ENCODE assay signal across 7 mouse cellular contexts in genomic region chr14:45656831-45657640, GRCm38 (mm10). TPM values are rescaled to one million over a fixed set of nuclear protein-coding genes. Genes with fewer than 3 reads are reported as not detected.
DNase-seq lines count a peak whose midpoint lies in the region; ATAC-seq and TF ChIP-seq lines count a peak whose summit lies in the region.

No protein-coding gene starts in this region.

- no peaks in the 10 kb centered on the region for H3K27me3 ChIP-seq in intestine, embryonic 14.5 days (replicated peaks; ENCODE audit: control insufficient read depth, insufficient read depth, low read length)
- no peaks in the 10 kb centered on the region for H3K27me3 ChIP-seq in midbrain, embryonic 11.5 days (ENCODE audit: control insufficient read depth, insufficient read depth, low read length)
- H3K27me3 ChIP-seq in small intestine, adult 2 months (ENCODE audit: control insufficient read depth, insufficient read depth, low read length), result no peaks in the 10 kb centered on the region

- TF ChIP-seq CTCF in small intestine, adult 2 months (IDR thresholded peaks at IDR 0.05; ENCODE audit: extremely low read depth, insufficient read length, insufficient replicate concordance, low read depth, low read length), result no peak

- H3K9me3 ChIP-seq in intestine, embryonic 14.5 days (ENCODE audit: control insufficient read depth, low read length), result no peaks in the 10 kb centered on the region
- H3K9me3 ChIP-seq in midbrain, embryonic 11.5 days (ENCODE audit: control insufficient read depth, low read length), result no peaks in the 10 kb centered on the region

- peaks cover 17% of the 10 kb centered on the region for H3K4me1 ChIP-seq in intestine, embryonic 14.5 days (replicated peaks; ENCODE audit: control insufficient read depth, insufficient read depth, low read length)
- H3K4me1 ChIP-seq in midbrain, embryonic 11.5 days (ENCODE audit: control insufficient read depth, insufficient read depth, low read length), result peaks cover 13% of the 10 kb centered on the region
- peaks cover 18% of the 10 kb centered on the region for H3K4me1 ChIP-seq in small intestine, adult 2 months (ENCODE audit: control insufficient read depth, insufficient read depth, insufficient read length, low read length)

- peak; percentile 25 for DNase-seq in adipocyte (ENCODE audit: low spot score)
- DNase-seq in embryo, embryonic 10.5 days (ENCODE audit: low spot score), result peak; percentile 65
- DNase-seq in gastrocnemius, postnatal 25 days, result peak; percentile 31
- peak; percentile 87 for DNase-seq in intestine, embryonic 14.5 days (ENCODE audit: low spot score)
- DNase-seq in left cerebral cortex, postnatal 4 days, result peak; percentile 54
- DNase-seq in midbrain, embryonic 11.5 days (ENCODE audit: low spot score, missing footprints), result peak; percentile 97

- intact Hi-C loops in left cerebral cortex, postnatal 4 days (cut with DNase I), result no loop called here

- TF ChIP-seq POLR2A in small intestine, adult 2 months (IDR thresholded peaks at IDR 0.05; ENCODE audit: low read depth, low read length), result no peak

- H3K4me3 ChIP-seq in intestine, embryonic 14.5 days (ENCODE audit: low read depth, low read length), result peak overlapping the region; percentile 78
- H3K4me3 ChIP-seq in midbrain, embryonic 11.5 days (ENCODE audit: low read depth, low read length), result peak overlapping the region; percentile 86
- H3K4me3 ChIP-seq in small intestine, adult 2 months (ENCODE audit: low read depth, low read length), result peak overlapping the region; percentile 70

- H3K4me2 ChIP-seq in intestine, embryonic 14.5 days (ENCODE audit: low read length), result peak overlapping the region; percentile 78
- peak overlapping the region; percentile 72 for H3K4me2 ChIP-seq in midbrain, embryonic 11.5 days

- peak overlapping the region; percentile 93 for H3K27ac ChIP-seq in intestine, embryonic 14.5 days (ENCODE audit: low read depth)
- peak overlapping the region; percentile 87 for H3K27ac ChIP-seq in midbrain, embryonic 11.5 days (ENCODE audit: low read depth, low read length)
- peak overlapping the region; percentile 85 for H3K27ac ChIP-seq in small intestine, adult 2 months (ENCODE audit: insufficient read depth, low read depth, low read length)

- ATAC-seq in intestine, embryonic 14.5 days (replicated peaks; ENCODE audit: low FRiP score, low TSS enrichment, low read depth), result peak; percentile 44
- peak; percentile 64 for ATAC-seq in midbrain, embryonic 11.5 days (ENCODE audit: low FRiP score)

- H3K36me3 ChIP-seq in intestine, embryonic 14.5 days (ENCODE audit: control insufficient read depth, insufficient read depth, low read length), result no peaks in the 10 kb centered on the region
- H3K36me3 ChIP-seq in midbrain, embryonic 11.5 days (ENCODE audit: control insufficient read depth, insufficient read depth, low read length), result no peaks in the 10 kb centered on the region
- H3K36me3 ChIP-seq in small intestine, adult 2 months (ENCODE audit: control insufficient read depth, insufficient read depth, low read length), result no peaks in the 10 kb centered on the region

- WGBS in intestine, embryonic 14.5 days, result under 1% methylated on average over 69 of the region's 69 CpGs
- under 1% methylated on average over 69 of the region's 69 CpGs for WGBS in midbrain, embryonic 11.5 days
- under 1% methylated on average over 69 of the region's 69 CpGs for WGBS in small intestine, adult 2 months

- H3K9ac ChIP-seq in intestine, embryonic 14.5 days (ENCODE audit: low read length), result peak overlapping the region; percentile 74
- peak overlapping the region; percentile 88 for H3K9ac ChIP-seq in midbrain, embryonic 11.5 days (ENCODE audit: low read length)

RNA-seq across cellular contexts. Expression of gene Ddhd1, which starts 0.9 kb away (rescaled TPM):
- total RNA-seq in gastrocnemius, postnatal 25 days (2021), result 1 to 10 TPM; 3.0 to 4.5 TPM
- polyA plus RNA-seq in intestine, embryonic 14.5 days (2014; fragmentation: Nextera tagmentation; extraction: Ambion mirVana), result 13.0 and 13.1 TPM in 2 replicates
- 10 to 100 TPM; 67.0 to 69.6 TPM for total RNA-seq in left cerebral cortex, postnatal 4 days (2021)
- polyA plus RNA-seq in midbrain, embryonic 11.5 days (2014; fragmentation: Nextera tagmentation; extraction: Ambion mirVana), result 12.6 and 12.8 TPM in 2 replicates
- 8.3 and 16.2 TPM in 2 replicates for polyA plus RNA-seq in small intestine, adult 2 months (2012; rRNA removed)

Comparison
In these comparisons a context has a peak if more than half of its experiments do, and no peak if none do; other contexts are left out.
1. Peak in every context shown above with its lines: DNase-seq, ATAC-seq, H3K4me3 ChIP-seq and H3K27ac ChIP-seq.
2. DNase-seq: peak in every context shown above with its lines; median percentile 97 in midbrain, embryonic 11.5 days; 87 in intestine, embryonic 14.5 days; 65 in embryo, embryonic 10.5 days; 54 in left cerebral cortex, postnatal 4 days; 31 in gastrocnemius, postnatal 25 days; 25 in adipocyte.